Mouse (Mus musculus) kidney, postnatal 10 days (tissue): Measurements from ENCODE around the gene Sowahd.
"Not testable (repeated sequence)": the region's sequence is repeated elsewhere in the genome, so short reads cannot be mapped to it uniquely, and the experiment has no call there.

Source experiments
- DNase-seq: peaks from one replicate; pipeline ENCODE4 v3.0.0; 2021; ENCODE audit warnings: mixed read lengths

Gene Sowahd

GRCm38 (mm10) chrX:37048066-37048889, at the start of gene Sowahd:
TSS of gene Sowahd (plus strand) at chrX:37048845.
- peak; percentile 10 for DNase-seq

DNA sequence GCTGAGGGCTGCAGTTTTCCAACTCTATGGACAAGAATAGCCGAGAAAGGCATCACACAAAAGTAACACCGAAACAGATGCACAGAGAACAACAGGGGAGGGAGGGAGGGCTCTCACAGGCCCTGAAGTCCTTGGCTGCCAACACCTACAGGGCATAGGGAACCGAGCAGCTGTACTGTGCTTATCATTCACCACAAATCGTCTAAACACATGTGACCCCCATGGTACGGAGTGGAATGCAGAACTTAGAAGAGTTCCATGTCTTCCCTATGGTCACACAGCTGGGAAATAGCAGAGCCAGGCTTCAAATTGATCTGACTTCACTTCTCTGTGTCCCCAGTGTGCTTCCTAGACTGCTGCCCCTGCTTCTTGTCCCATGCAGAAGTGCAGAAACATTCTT, 34.8 kb upstream of the Sowahd start:
- no peak for DNase-seq

- DNase-seq: no peak
Measured at GRCm38 (mm10) chrX:37018150-37018654, 30.4 kb upstream of the Sowahd start.

GRCm38 (mm10) chrX:37019045-37019444, 29.6 kb upstream of the Sowahd start:
- DNase-seq: no peak

- peak; percentile 73 for DNase-seq
Measured at GRCm38 (mm10) chrX:37022690-37023089, 26.0 kb upstream of the Sowahd start.

- peak; percentile 19 for DNase-seq
Measured at GRCm38 (mm10) chrX:37023652-37024309, 24.9 kb upstream of the Sowahd start.

- DNase-seq: no peak
Measured at GRCm38 (mm10) chrX:37028378-37028777, 20.3 kb upstream of the Sowahd start.

- peak; percentile 66 for DNase-seq
Measured at GRCm38 (mm10) chrX:37042726-37043125, 5.9 kb upstream of the Sowahd start.

DNA sequence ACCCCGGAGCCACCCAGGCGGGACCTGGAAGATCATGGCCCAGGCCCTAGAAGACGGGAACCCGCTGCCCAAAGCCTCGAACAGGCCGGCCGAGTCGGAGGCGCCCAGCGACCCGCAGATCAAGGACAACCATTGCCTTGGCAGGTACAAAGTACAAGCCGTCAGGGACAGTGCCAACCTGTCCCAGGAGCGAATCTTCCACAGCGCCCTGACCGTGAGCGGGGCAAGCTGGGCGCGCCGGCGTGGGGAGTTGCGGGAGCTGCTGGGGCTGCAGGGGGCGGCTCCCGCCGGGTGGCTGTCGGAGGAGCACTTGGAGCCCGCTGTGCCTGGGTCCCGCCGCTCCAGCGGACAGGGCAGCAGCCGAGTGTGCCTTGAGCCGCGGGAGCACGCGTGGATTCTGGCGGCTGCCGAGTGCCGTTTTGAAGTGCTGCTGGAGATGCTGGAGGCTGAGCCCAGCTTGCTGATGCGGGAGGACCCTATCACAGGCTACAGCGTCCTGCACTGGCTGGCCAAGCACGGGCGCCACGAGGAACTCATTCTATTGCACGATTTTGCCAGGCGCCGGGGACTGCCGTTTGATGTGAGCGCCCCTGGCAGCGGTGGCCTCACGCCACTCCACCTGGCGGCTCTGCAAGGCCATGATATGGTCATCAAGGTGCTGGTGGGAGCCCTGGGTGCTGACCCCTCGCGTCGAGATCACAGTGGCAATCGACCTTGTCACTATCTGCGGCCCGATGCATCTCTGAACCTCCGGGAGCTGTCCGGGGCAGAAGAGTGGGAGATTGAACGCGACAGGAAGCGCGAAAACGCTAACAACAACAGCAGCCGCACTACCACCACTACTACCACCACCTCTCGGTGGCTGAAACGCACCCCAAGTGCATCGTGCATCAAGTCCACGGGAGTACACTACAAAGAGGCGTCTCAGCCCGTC, 512 bp downstream of the Sowahd start:
- DNase-seq: peak; percentile 11

DNA sequence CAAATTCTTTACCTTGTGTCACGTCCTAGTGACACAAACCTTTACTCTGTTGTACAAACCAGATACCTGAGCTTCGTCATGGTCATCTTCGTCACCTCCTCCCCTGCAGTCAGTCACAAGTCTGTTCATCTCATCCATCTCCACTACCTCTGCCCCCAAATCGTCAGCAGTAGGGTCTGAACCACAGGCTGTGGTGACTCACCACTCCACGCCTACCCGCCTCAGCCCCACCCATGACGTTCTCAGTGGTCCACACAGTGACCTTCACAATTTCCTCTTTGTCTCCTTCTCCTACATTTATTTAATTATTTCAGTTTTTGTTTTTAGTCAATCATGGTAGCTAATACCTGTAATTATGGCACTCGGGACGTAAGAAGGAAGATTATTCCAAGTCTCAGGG, 15.3 kb downstream of the Sowahd start:
- DNase-seq: no peak

DNA sequence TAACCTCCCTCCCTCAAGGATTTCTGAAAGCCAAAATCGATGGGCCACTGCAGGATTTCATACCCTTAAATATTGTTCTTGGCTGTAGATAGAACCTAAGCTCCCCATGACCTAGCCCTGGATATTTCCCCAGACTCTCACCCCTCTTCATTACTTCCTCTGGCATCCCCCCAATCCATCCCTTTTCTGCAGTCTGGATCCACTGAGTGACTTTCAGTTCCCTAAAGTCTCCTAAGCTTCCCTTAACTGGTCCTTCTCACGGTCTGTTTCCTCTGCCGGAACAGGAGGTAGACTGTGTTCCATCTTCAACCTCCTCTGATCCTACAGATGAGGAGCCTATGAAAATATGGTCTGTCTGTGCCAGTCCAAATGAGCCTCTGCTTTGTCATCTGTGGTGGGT, 18.7 kb downstream of the Sowahd start:
- no peak for DNase-seq

- no peak for DNase-seq
Measured at GRCm38 (mm10) chrX:37068766-37069165, 20.1 kb downstream of the Sowahd start.

DNA sequence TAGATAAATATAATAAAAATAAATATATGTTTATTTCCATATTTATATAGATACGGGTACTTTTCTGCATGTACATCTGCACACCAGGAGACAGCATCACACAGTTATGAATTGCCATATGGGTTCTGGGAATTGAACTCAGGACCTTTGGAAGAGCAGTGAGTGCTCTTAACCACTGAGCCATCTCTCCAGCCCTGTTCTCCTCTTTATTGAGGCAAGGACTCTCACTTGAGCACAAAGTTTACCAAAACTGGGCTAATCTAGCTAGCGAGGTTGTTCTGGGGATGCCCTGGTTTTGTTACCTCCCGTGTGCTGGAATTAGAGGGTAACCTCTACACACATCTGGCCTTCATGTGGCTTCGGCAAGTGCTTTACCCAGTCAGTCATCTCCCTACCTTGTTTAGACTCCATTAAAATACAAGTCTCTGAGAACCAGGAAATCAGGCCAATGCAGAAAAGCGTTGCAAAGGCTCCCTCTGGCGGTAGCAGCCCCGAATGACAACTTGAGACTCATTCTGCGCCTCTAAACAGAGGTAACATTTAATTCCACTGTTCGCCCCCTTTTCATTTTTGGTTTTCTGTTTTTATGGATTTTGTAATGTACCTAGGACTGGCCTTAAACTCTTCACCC, 25.7 kb downstream of the Sowahd start:
- DNase-seq: peak; percentile 69

- DNase-seq: no peak
Measured at GRCm38 (mm10) chrX:37076651-37077050, 28.0 kb downstream of the Sowahd start.

DNA sequence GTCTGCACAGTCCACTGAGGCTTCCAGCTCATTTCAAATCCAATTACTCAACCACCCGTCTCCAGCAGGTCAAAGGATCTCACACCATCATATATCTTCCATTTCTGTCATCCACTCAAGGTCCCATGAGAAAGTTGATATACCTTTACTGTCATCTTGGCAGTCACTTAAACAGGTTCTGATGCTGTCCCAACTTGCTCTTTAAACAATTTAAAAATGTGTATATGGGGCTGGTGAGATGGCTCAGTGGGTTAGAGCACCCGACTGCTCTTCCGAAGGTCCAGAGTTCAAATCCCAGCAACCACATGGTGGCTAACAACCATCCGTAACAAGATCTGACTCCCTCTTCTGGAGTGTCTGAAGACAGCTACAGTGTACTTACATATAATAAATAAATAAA, 31.7 kb downstream of the Sowahd start:
- DNase-seq: not testable (repeated sequence)

- no peak for DNase-seq
Measured at GRCm38 (mm10) chrX:37081194-37081593, 32.5 kb downstream of the Sowahd start.

- DNase-seq: peak; percentile 27
Measured at GRCm38 (mm10) chrX:37084318-37084926, 35.8 kb downstream of the Sowahd start.

DNA sequence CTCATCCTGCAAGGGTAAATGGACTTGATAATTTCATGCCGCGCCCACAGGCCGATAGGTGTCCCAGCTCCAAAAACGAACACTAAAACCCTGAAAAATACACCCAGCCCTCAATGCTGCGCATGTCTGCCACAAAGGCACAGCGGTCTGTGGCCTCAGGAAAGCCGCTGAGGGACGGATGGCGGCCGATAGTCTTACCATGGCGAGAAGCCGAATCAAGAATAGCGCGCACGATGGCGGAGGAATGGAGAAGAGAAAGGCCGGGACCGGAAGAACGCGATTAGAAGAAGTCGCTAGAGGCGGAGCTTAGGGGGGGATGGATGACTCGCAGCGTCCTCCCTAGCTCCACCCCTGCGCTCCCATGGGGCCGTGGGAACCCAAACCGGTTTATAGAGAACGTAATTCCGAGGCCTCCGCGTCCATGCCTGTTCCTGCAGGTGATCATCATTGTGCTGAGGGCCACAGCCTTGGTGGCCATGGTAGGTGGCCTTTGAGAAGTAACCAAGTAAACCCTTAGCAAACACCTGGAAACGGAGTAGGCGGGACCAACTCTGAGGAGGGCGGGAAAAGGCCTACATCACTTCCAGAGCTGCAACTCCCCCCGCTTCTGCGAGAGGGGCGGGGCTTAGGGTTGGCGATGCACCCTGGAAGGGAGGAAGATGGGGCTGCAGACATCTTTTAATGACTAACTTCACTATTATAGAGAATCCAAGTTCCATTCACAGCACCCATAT, 36.4 kb downstream of the Sowahd start, which contains the start of gene Rpl39:
Rpl39 (minus strand) TSS at position 476 of the 734 bp plus-strand sequence.
- peak; percentile 90 for DNase-seq

GRCm38 (mm10) chrX:37085665-37086064, 37.0 kb downstream of the Sowahd start:
- DNase-seq: no peak

DNA sequence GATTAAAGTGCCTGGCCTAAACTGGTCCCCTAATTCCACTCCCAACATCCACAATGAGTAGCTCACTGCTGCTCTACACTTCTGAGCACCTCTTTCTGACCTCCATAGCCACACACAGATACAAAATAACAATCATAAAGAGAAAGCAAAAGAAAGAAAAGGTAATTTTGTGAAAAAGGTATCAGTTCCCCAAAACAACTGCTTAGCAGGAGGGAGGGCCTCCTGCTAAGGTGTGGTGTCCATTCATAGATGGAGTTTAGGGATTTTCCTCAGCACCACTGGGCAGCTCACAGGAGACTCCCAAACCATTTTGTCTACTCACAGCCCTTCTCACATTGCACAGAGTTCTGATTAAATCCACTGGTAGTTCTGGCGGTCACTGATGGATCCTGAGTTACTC, 40.1 kb downstream of the Sowahd start:
- no peak for DNase-seq

DNA sequence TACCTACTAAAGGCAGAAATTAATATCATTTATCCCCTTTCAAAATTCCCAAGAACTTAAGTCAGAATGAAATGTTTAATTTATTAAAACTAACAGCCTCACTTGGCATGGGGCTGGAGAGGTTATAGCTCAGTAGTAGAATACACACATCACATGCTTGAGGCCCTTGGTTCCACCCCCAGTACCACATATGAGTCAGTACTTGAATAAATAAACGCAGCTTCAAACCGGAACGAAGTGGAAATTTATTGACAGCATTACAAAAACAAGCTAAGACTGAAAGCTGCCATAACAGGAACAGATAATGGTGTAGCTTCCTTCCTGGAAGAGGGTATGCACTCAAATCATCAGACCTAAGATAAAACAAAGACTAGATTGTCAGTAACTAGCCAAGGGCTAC, 42.8 kb downstream of the Sowahd start:
- DNase-seq: no peak
